Mouse (Mus musculus): Measurements from ENCODE around the gene Ppp2r5a.

- TF ChIP-seq CTCF (IDR thresholded peaks at IDR 0.05; ENCODE audit: control insufficient read depth, insufficient read depth, low read length) (no peak), POLR2A (IDR thresholded peaks at IDR 0.05; ENCODE audit: borderline replicate concordance, control insufficient read depth, low read depth, low read length) (no peak)
Measured at GRCm38 (mm10) chr1:191378080-191378479, 25.0 kb downstream of the Ppp2r5a start.

Measured in bone marrow, adult 2 months (tissue).